Mouse (Mus musculus) small intestine, adult 2 months (tissue): ENCODE data around the gene Tmprss13.

Experiments
- CTCF ChIP-seq: fragments of 200-500 bp; IDR thresholded peaks from 2 replicates; pipeline ENCODE4 v1.5.1; 2012; ENCODE audit warnings: low read depth, mild to moderate bottlenecking, control low read depth, inconsistent platforms, low read length, moderate library complexity, mixed read lengths; ENCODE audit not compliant: insufficient replicate concordance, insufficient read length; ENCODE audit errors: extremely low read depth
- POLR2A ChIP-seq: fragments of 200-500 bp; IDR thresholded peaks from 2 replicates; pipeline ENCODE4 v1.6.1; 2012; ENCODE audit warnings: low read depth, mild to moderate bottlenecking, control low read depth, inconsistent platforms, low read length, moderate library complexity

DNA sequence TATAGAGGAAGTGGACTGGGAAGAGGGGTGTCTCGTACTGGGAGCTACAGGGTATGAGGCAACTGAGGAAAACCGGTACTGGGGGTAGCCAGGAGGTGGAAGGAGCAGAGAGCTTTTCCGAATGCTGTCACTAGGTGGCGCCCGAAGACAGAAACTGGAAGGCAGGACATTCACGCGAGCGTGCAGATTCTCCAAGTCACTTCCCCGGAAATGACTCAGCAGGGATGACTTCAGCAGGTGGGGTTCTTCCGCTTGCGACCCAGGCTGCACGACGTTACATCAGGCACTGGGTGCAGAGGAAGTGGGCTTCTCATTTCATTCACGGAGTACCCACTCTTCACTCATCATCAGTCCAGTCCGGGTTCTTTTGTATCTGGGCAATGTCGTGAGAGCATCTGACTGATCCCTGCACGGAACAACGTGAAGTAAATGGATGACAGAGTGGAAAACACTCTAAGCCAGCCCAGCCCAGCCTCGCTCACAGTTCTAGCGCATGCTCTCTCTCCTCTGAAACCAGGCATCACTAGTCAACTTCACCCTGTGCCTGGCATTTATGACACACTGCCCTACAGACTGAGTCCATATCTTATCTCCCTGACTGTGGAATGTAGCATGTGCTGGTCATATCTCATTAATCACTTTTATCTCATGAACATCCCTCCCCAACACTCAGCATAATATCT is 18.3 kb upstream of the Tmprss13 start:
- TF ChIP-seq CTCF, result peak; percentile 94
- peak; percentile 33; the same call in 1 of the 2 replicates for TF ChIP-seq POLR2A
